Mouse (Mus musculus) gastrocnemius, postnatal 14 days (tissue): Measurements from ENCODE around the gene Fbxl16. TPM values are rescaled to one million over a fixed set of nuclear protein-coding genes. Genes with fewer than 3 reads are reported as not detected.

ENCODE experiments used
- DNase-seq: peaks from one replicate; pipeline ENCODE4 v3.0.0; 2021; ENCODE audit warnings: mixed read lengths
- intact Hi-C: fragments of 180-260 bp; cut with DNase I; formaldehyde crosslinking; loops from one replicate; pipeline ENCODE4 v1.15.1; 2025; ENCODE audit warnings: low total_unique reads
- microRNA-seq, 2 experiments: library from miRNA; unstranded; fragments of <30 nt; microRNA quantifications; one replicate each; pipeline ENCODE4 v1.2.0; 2021
- total RNA-seq, 2 experiments: library from RNA; stranded (reverse); gene quantifications; 2 replicates each; pipeline ENCODE4 v1.2.3; 2021

Gene Fbxl16
- total RNA-seq, 2 experiments from 2014 or later: 0.95 to 2.2 TPM

DNA sequence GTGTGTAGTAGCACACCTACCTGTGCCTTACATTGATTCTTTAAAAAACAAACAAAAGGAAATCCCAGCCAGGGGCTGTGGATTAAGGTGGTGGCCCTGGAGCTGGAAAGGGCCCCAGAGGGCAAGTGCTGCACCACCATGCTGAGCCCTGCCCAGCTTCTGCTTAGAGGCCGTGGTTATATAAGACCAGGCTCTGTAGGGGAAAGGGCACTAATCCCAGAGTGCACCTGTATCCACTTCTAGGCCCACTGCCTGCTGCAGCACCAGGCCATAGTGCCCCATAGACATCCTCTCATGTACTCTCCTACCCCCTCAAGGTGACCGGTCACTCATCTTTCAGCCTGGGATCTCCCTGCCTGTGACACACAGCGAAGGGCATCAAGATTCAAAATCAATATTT, 57.3 kb downstream of the Fbxl16 start:
- DNase-seq: no peak
- intact Hi-C loops: no loop called here

DNA sequence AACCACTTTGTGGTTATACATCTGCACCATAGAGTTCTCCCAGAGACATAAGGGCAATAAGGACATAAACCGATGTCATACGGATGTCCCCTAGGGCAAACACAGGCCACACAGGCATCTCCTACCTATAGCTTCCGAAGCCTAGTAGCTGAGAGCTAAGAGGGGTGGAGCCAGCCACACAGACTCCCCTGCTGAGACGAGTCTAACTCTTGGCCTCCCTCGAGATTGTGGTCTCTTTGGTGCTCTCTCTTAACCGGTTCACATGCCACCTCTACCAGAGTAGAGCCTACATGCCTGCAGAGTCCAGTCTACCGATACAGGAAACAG, 58.6 kb downstream of the Fbxl16 start:
- intact Hi-C loops: no loop called here
- no peak for DNase-seq

DNA sequence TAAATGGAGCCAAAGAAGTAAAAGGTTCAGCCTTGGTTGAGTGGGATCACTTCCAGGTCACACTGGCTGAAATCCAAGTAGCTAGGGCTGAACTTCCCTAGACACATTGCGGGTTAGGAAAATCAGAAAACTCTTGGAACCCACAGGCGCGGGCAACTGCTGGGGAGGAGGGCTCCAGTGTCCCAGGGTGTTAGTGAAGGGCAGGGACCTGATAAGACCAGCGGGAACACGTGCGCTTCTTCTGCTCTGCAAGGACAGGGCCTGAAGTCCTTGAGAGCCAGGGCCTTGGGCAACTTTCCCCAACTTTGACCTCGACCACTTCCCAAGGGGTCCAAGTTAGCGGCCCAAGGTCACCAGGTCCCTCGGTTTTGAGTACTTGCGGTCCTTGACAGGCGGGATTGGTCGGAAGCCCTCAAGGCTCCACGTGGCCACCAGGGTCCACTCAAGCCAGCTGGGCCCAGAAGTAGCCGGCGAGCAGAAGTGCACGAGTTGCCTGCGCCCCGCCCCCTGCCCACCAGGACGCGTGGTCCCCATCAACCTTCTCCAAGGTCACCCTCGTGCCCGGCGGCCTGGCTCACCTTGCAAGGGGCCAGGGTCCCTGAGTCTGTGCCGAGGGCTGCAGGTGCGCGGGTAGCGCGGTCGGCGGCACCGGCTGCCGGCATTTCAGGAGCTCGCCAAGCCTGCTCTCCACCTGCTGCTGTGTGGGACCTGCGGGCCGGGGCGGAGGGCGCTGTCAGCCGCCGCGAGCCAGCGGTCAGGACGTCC, 59.1 kb downstream of the Fbxl16 start:
- intact Hi-C loops: no loop called here
- peak; percentile 50 for DNase-seq

DNA sequence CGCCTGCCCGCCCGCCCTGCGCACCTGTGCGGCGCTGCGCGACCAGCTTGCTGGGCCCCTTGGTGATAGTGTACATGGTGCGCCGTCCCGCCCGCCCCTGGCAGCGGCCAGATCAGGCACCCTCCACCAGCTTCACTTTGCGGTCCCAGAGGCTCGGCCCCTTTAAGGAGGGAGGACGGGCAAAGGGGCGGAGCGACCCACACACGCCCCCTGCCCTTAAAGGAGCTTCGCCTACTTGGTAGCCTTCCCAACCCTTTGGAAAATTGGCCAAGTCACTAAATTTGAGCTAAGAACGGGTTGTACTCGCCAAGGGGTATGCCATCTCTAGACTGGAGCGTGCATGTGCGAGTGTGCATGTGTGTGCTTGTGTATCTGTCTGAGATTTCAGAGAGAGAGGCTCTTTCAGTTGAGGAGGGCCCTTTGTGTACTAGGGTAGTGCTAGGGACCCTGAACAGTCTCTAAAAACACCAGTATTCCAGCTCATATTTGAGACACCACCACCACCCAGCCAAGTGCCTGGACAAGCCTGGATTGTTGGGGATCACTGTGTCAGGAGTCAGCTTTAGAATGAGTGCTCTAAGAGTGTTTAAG, 59.8 kb downstream of the Fbxl16 start, which contains the start of gene Mcrip2:
Mcrip2 (minus strand) TSS at position 164 of the 591 bp plus-strand sequence.
- peak; percentile 83 for DNase-seq
- intact Hi-C loops: no loop called here

DNA sequence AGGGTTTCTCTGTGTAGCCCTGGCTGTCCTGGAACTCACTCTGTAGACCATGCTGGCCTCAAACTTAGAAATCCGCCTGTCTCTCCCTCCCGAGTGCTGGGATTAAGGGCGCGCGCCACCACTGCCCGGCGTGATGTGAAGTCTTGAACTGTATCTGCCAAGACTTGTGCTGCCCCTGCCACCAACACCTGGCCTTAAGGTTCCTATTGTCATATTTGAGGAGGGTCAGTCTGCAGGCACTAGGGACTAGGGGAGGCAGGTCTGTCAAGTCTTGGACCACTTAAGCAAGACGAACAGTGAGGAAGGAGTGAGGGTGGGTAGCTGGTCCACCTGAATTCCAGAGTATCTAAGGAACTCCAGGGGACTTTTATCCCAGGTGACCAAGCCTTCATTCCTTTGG, 60.6 kb downstream of the Fbxl16 start:
- intact Hi-C loops: no loop called here
- DNase-seq: no peak

DNA sequence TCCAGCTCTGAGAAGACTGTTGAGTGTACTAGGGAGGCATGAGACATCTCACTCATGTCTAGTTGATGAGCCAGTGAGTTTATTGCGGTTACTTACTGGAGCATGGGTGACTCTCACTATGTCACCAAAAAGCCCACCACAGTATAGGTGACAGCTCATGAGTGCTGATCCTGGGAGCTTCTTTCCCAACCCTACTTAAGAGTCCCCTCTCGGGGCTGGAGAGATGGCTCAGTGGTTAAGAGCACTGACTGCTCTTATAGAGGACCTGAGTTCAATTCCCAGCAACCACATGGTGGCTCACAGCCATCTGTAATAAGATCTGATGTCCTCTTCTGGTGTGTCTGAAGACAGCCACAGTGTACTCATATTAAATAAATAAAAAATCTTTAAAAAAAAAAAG, 61.1 kb downstream of the Fbxl16 start:
- DNase-seq: no peak
- intact Hi-C loops: no loop called here

Small RNA genes within 50 kb of the gene (microRNA-seq; reads per million reads assigned to microRNA genes)
- 0 to 0.50 reads per million in 2 experiments for gene Mir3082
- 0 to 1.3 reads per million in 2 experiments for gene Mir6966

Other genes starting within 250 kb of the Fbxl16 start
- gene Sox8, start 238.4 kb upstream of the Fbxl16 start, total RNA-seq: 1 to 10 TPM; 7.2 to 8.8 TPM
- 10 to 100 TPM; 13.1 to 13.8 TPM for gene Lmf1, start 230.0 kb upstream of the Fbxl16 start, total RNA-seq
- gene Gng13, start 91.9 kb upstream of the Fbxl16 start, total RNA-seq: not detected
- 1 to 10 TPM; 1.3 to 2.5 TPM for gene Chtf18, start 81.7 kb upstream of the Fbxl16 start, total RNA-seq
- gene Rpusd1, start 81.4 kb upstream of the Fbxl16 start, total RNA-seq: 1 to 10 TPM; 3.4 to 3.8 TPM
- not detected for gene Mslnl, start 73.0 kb upstream of the Fbxl16 start, total RNA-seq
- gene Msln, start 54.7 kb upstream of the Fbxl16 start, total RNA-seq: under 1 TPM in 1 of 2 experiments, not detected in 1; 0.74 TPM
- 10 to 100 TPM; 27.7 to 28.8 TPM for gene Narfl, start 35.3 kb upstream of the Fbxl16 start, total RNA-seq
- gene Haghl, start 23.4 kb upstream of the Fbxl16 start, total RNA-seq: 10 to 100 TPM; 13.9 to 16.1 TPM
- gene Ccdc78, start 22.5 kb upstream of the Fbxl16 start, total RNA-seq: not detected
- 10 to 100 TPM; 36.1 to 37.9 TPM for gene Fam173a, start 16.2 kb upstream of the Fbxl16 start, total RNA-seq
- gene AC134908.4, start 13.4 kb upstream of the Fbxl16 start, total RNA-seq: not detected
- gene Metrn, start 11.9 kb upstream of the Fbxl16 start, total RNA-seq: 10 to 100 TPM; 46.6 to 60.9 TPM
- gene Wdr24, start 14.5 kb downstream of the Fbxl16 start, total RNA-seq: 1 to 10 TPM; 9.1 to 9.2 TPM
- 10 to 100 TPM; 20.3 to 23.6 TPM for gene Jmjd8, start 19.8 kb downstream of the Fbxl16 start, total RNA-seq
- 10 to 100 TPM; 80.2 to 81.3 TPM for gene Stub1, start 24.3 kb downstream of the Fbxl16 start, total RNA-seq
- 10 to 100 TPM; 11.7 to 12.0 TPM for gene Rhbdl1, start 28.2 kb downstream of the Fbxl16 start, total RNA-seq
- 10 to 100 TPM in 1 of 2 experiments, 1 to 10 TPM in 1; 7.5 to 11.0 TPM for gene Gm20683, start 32.7 kb downstream of the Fbxl16 start, total RNA-seq
- 10 to 100 TPM; 38.0 to 47.1 TPM for gene Rhot2, start 35.8 kb downstream of the Fbxl16 start, total RNA-seq
- 1 to 10 TPM; 1.6 to 2.0 TPM for gene Wdr90, start 52.4 kb downstream of the Fbxl16 start, total RNA-seq
- gene Mcrip2, start 59.7 kb downstream of the Fbxl16 start, total RNA-seq: 10 to 100 TPM; 52.3 to 73.3 TPM
- gene Mettl26, start 66.0 kb downstream of the Fbxl16 start, total RNA-seq: 10 to 100 TPM; 26.1 to 27.7 TPM
- under 1 TPM; 0.49 to 0.55 TPM for gene Wfikkn1, start 71.8 kb downstream of the Fbxl16 start, total RNA-seq
- gene Rab40c, start 110.6 kb downstream of the Fbxl16 start, total RNA-seq: 10 to 100 TPM; 10.1 to 10.3 TPM
- 10 to 100 TPM; 29.8 to 30.2 TPM for gene Pigq, start 135.9 kb downstream of the Fbxl16 start, total RNA-seq
- not detected for gene Nhlrc4, start 135.9 kb downstream of the Fbxl16 start, total RNA-seq
- gene A930017K11Rik, start 143.5 kb downstream of the Fbxl16 start, total RNA-seq: not detected
- gene Capn15, start 176.7 kb downstream of the Fbxl16 start, total RNA-seq: 1 to 10 TPM; 4.3 to 5.9 TPM